Mouse (Mus musculus): Measurements from ENCODE around the gene Hlf. TPM values are rescaled to one million over a fixed set of nuclear protein-coding genes. Genes with fewer than 3 reads are reported as not detected.
A peak's percentile ranks its signal among the peaks of the same experiment; 100 is the strongest.

Hlf gene
- 0.54 and 1.6 TPM in 2 replicates for polyA plus RNA-seq (2012; rRNA removed)

DNA sequence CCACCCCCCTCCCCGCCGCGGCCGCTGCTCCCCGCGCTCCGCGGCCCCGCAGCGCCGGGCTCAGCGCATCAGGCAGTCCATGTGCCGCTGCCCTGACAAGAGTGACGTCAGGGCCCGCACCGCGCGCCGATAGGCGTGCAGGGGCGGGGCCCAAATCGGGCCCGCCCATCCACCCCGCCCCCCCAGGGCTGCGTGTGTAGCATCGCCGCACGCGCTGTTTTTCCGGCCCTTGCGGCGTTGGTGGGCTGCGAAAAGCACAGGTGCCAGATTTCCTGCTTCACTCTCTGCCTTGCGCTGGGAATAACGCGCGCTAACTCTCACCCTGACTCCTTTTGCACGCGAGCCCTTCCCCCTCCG is at the start of gene Hlf:
TSS of gene Hlf (minus strand) at position 79 of the 357 bp plus-strand sequence.
- H3K27ac ChIP-seq (ENCODE audit: insufficient read depth, low read length), result no peak within 1 kb of the TSS
- peak; percentile 37 for DNase-seq (ENCODE audit: low read depth in 1 of 2, low spot score in 2 of 2)
- no peaks in the 10 kb centered on the region for H3K4me1 ChIP-seq (ENCODE audit: control insufficient read depth, insufficient read depth, insufficient read length)
- no peak for TF ChIP-seq POLR2A (IDR thresholded peaks at IDR 0.05; ENCODE audit: low read depth, low read length)
- no peak for TF ChIP-seq CTCF (IDR thresholded peaks at IDR 0.05; ENCODE audit: extremely low read depth, insufficient read depth, insufficient read length, insufficient replicate concordance)
- WGBS, result 2% methylated on average over 40 of the region's 40 CpGs
- peak within 1 kb of the TSS; percentile 42 for H3K4me3 ChIP-seq (ENCODE audit: extremely low read depth, insufficient read depth, insufficient read length)
- H3K36me3 ChIP-seq (ENCODE audit: control insufficient read depth, insufficient read depth, low read length), result no peaks in the 10 kb centered on the region
- peaks cover 17% of the 10 kb centered on the region for H3K27me3 ChIP-seq (ENCODE audit: control insufficient read depth, insufficient read depth, low read length)

DNA sequence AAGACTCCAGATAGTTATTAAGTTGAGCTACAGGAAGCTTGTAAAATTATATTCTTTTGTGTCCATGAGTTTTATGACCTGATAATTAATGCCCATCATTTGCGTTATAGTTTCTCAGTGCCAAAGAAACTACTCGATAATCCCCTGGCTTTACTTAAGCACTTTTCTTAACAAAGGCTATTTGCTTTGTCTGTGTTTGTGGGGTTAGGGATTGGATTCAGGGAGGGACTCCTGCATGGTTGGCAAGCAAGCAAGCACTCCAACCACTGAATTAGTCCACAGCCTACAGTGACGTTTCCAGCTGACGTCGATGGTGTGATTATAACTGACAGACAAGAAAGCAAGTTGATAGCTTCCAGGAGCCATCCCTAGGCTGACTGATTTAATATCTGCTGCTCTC is 48.1 kb upstream of the Hlf start:
- DNase-seq (ENCODE audit: low read depth in 1 of 2, low spot score in 2 of 2), result no peak
- Histone ChIP-seq H3K4me3 (ENCODE audit: extremely low read depth, insufficient read depth, insufficient read length) (no peak overlapping the region), H3K27ac (ENCODE audit: insufficient read depth, low read length) (no peak overlapping the region), H3K36me3 (ENCODE audit: control insufficient read depth, insufficient read depth, low read length) (no peaks in the 10 kb centered on the region), H3K27me3 (ENCODE audit: control insufficient read depth, insufficient read depth, low read length) (no peaks in the 10 kb centered on the region), H3K4me1 (ENCODE audit: control insufficient read depth, insufficient read depth, insufficient read length) (no peaks in the 10 kb centered on the region)
- WGBS, result 93% methylated on average over 5 of the region's 5 CpGs
- TF ChIP-seq POLR2A (IDR thresholded peaks at IDR 0.05; ENCODE audit: low read depth, low read length) (no peak), CTCF (IDR thresholded peaks at IDR 0.05; ENCODE audit: extremely low read depth, insufficient read depth, insufficient read length, insufficient replicate concordance) (no peak)

DNA sequence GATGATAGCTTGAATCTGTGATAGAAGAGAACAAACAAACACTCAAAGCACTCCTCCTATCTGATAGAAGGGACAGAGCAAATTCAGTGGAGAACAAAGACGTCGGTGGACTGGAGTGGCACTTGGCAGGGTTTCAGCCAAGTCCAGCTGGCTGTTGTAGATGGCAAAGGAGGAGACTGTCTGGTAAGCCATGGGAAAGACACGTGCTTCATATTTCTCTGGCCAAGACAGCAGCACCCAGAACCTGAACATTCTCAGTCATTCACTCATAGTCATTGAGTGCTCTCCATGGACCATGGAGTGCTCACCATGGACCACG is 34.5 kb upstream of the Hlf start:
- no peak for DNase-seq (ENCODE audit: low read depth in 1 of 2, low spot score in 2 of 2)
- no peak for TF ChIP-seq CTCF (IDR thresholded peaks at IDR 0.05; ENCODE audit: extremely low read depth, insufficient read depth, insufficient read length, insufficient replicate concordance)
- TF ChIP-seq POLR2A (IDR thresholded peaks at IDR 0.05; ENCODE audit: low read depth, low read length), result no peak
- no peaks in the 10 kb centered on the region for H3K36me3 ChIP-seq (ENCODE audit: control insufficient read depth, insufficient read depth, low read length)
- no peak overlapping the region for H3K4me3 ChIP-seq (ENCODE audit: extremely low read depth, insufficient read depth, insufficient read length)
- no peaks in the 10 kb centered on the region for H3K27me3 ChIP-seq (ENCODE audit: control insufficient read depth, insufficient read depth, low read length)
- WGBS, result 91% methylated on average over 4 of the region's 4 CpGs
- H3K27ac ChIP-seq (ENCODE audit: insufficient read depth, low read length), result no peak overlapping the region
- H3K4me1 ChIP-seq (ENCODE audit: control insufficient read depth, insufficient read depth, insufficient read length), result no peaks in the 10 kb centered on the region

DNA sequence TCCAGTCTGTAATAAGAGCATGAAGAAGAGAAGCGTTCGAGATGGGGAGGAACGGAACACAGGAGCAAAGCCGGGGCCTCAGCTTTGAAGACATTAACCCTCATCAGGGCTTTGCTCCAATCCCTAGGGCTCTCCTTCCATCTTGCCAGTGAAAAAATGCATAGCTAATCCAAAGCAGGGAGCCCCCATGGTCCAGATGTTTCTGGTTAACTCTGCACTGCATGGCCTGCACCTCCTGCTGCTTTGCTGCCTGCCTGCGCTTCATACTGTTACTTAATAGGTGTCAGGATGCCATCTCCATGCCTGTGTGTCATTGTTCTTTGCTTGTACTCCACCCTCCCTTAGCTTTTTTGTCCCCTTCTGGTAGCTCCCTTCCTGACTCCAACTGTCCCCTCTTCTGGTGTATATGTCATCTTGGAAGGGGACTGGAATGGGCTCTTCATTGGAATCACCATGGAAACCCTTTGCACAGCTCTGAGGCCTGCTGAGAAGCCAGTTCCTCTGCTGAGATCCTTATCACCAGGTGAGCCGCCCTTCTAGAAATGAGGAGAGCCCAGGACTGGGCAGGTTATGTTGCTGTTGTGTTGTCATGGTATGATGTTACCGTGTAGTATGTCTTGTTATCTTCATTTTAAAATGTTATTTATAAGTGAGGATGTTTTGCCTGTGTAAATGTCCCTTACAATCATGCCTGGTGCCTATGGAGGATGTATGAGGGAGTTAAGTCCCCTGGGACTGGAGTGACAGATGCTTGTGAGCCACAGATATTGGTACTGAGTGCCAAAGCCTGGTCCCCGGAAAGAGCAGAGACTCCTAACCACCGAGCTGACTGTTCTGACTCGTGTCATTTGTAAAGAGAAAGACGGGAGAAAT is 33.9 kb upstream of the Hlf start:
- H3K4me3 ChIP-seq (ENCODE audit: extremely low read depth, insufficient read depth, insufficient read length), result no peak overlapping the region
- no peak for TF ChIP-seq POLR2A (IDR thresholded peaks at IDR 0.05; ENCODE audit: low read depth, low read length)
- TF ChIP-seq CTCF (IDR thresholded peaks at IDR 0.05; ENCODE audit: extremely low read depth, insufficient read depth, insufficient read length, insufficient replicate concordance), result no peak
- DNase-seq (ENCODE audit: low read depth in 1 of 2, low spot score in 2 of 2), result no peak
- H3K27me3 ChIP-seq (ENCODE audit: control insufficient read depth, insufficient read depth, low read length), result no peaks in the 10 kb centered on the region
- WGBS, result 84% methylated on average over 11 of the region's 11 CpGs
- no peaks in the 10 kb centered on the region for H3K4me1 ChIP-seq (ENCODE audit: control insufficient read depth, insufficient read depth, insufficient read length)
- no peaks in the 10 kb centered on the region for H3K36me3 ChIP-seq (ENCODE audit: control insufficient read depth, insufficient read depth, low read length)
- no peak overlapping the region for H3K27ac ChIP-seq (ENCODE audit: insufficient read depth, low read length)

DNA sequence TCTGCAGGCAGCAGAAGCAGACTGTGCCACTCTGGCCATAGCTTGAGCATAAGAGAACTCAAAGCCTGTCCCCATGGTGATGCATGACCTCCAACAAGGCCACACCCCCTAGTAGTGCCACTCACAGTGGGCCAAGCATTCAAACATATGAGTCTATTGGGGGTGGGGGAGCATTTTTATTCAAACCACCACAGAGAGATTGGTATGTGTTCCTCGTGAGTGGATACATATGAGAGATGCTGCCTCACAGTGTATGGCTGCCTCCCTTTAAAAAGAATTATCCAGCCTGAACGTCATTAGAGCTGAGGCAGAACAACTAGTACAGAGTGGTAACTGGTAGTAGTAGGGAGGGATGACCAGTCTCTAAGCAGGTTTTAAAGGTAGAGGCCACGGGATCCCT is 33.2 kb upstream of the Hlf start:
- no peaks in the 10 kb centered on the region for H3K36me3 ChIP-seq (ENCODE audit: control insufficient read depth, insufficient read depth, low read length)
- 84% methylated on average over 3 of the region's 3 CpGs for WGBS
- H3K4me3 ChIP-seq (ENCODE audit: extremely low read depth, insufficient read depth, insufficient read length), result no peak overlapping the region
- H3K27me3 ChIP-seq (ENCODE audit: control insufficient read depth, insufficient read depth, low read length), result peaks cover 2% of the 10 kb centered on the region; the same call in 1 of the 2 replicates
- no peak for TF ChIP-seq POLR2A (IDR thresholded peaks at IDR 0.05; ENCODE audit: low read depth, low read length)
- H3K27ac ChIP-seq (ENCODE audit: insufficient read depth, low read length), result no peak overlapping the region
- no peaks in the 10 kb centered on the region for H3K4me1 ChIP-seq (ENCODE audit: control insufficient read depth, insufficient read depth, insufficient read length)
- DNase-seq (ENCODE audit: low read depth in 1 of 2, low spot score in 2 of 2), result no peak

DNA sequence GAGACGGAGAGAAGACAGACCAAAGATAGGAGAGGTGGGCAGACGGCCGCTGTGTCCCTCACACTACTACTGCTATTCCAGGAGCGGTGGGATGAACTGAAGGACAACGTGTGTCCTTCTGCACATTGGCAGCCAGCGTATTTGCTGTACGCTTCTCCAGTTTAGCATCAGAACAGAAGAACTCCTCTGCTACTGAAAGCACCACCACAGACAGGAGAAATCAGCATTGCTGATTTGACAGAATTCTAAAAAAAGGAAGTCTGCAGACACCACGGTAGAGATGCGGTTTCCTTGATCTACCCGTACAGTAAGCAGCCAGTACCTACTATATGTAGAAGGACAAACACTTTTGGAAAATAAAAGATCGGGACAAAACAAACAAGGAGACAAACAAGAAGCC is 29.0 kb upstream of the Hlf start:
- Histone ChIP-seq H3K27me3 (ENCODE audit: control insufficient read depth, insufficient read depth, low read length) (peaks cover 4% of the 10 kb centered on the region; the same call in 1 of the 2 replicates), H3K36me3 (ENCODE audit: control insufficient read depth, insufficient read depth, low read length) (no peaks in the 10 kb centered on the region), H3K4me3 (ENCODE audit: extremely low read depth, insufficient read depth, insufficient read length) (no peak overlapping the region), H3K27ac (ENCODE audit: insufficient read depth, low read length) (no peak overlapping the region), H3K4me1 (ENCODE audit: control insufficient read depth, insufficient read depth, insufficient read length) (peaks cover 4% of the 10 kb centered on the region)
- WGBS, result 21% methylated on average over 11 of the region's 11 CpGs
- DNase-seq (ENCODE audit: low read depth in 1 of 2, low spot score in 2 of 2), result no peak
- TF ChIP-seq CTCF (IDR thresholded peaks at IDR 0.05; ENCODE audit: extremely low read depth, insufficient read depth, insufficient read length, insufficient replicate concordance), result no peak

DNA sequence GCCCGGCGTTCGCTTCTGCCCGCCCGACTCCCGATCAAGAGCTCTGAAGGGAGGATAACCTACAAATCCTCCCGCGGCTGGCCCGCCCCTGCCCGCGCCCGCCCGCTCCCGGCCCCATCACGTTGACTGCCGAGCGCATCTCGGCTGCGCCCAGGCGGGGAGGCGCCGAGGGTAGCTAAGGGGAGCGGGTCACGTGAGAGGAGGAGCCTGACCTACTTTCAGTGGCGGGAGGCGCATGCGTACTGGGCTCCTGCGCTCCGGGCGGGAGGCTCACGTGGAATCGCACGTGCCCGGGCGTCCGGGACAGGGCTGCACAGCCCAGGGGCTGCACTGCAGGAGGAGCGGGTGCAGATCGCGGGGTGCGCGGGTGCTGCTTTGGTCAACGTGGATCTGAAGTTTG is 27.2 kb upstream of the Hlf start:
- Histone ChIP-seq H3K36me3 (ENCODE audit: control insufficient read depth, insufficient read depth, low read length) (no peaks in the 10 kb centered on the region), H3K4me1 (ENCODE audit: control insufficient read depth, insufficient read depth, insufficient read length) (peaks cover 4% of the 10 kb centered on the region), H3K4me3 (ENCODE audit: extremely low read depth, insufficient read depth, insufficient read length) (peak overlapping the region; percentile 6; the same call in 1 of the 2 replicates), H3K27ac (ENCODE audit: insufficient read depth, low read length) (no peak overlapping the region), H3K27me3 (ENCODE audit: control insufficient read depth, insufficient read depth, low read length) (peaks cover 4% of the 10 kb centered on the region; the same call in 1 of the 2 replicates)
- 2% methylated on average over 41 of the region's 42 CpGs for WGBS
- DNase-seq (ENCODE audit: low read depth in 1 of 2, low spot score in 2 of 2), result peak; percentile 8 to 62
- TF ChIP-seq CTCF (IDR thresholded peaks at IDR 0.05; ENCODE audit: extremely low read depth, insufficient read depth, insufficient read length, insufficient replicate concordance) (no peak), POLR2A (IDR thresholded peaks at IDR 0.05; ENCODE audit: low read depth, low read length) (no peak)

All from spleen, adult 2 months (tissue).